Mouse (Mus musculus): ENCODE data around the gene Arap2.

The Arap2 gene

GRCm38 (mm10) chr5:62765784-62766701 is at the start of gene Arap2:
Gene Arap2 (minus strand): TSS chr5:62766159.
- DNase-seq = peak; percentile 81

- no peak for DNase-seq
These were observed 49.8 kb upstream of the Arap2 start for GRCm38 (mm10) chr5:62815741-62816140.

GRCm38 (mm10) chr5:62814072-62814414 is 48.1 kb upstream of the Arap2 start:
- no peak for DNase-seq

- no peak for DNase-seq
These were observed 47.6 kb upstream of the Arap2 start, which contains the start of gene Dthd1 for GRCm38 (mm10) chr5:62813402-62814071. Gene Dthd1 (plus strand): TSS chr5:62813823.

GRCm38 (mm10) chr5:62792776-62793175 is 26.8 kb upstream of the Arap2 start:
- no peak for DNase-seq

- no peak for DNase-seq
These were observed 25.1 kb upstream of the Arap2 start for GRCm38 (mm10) chr5:62790921-62791564.

DNA sequence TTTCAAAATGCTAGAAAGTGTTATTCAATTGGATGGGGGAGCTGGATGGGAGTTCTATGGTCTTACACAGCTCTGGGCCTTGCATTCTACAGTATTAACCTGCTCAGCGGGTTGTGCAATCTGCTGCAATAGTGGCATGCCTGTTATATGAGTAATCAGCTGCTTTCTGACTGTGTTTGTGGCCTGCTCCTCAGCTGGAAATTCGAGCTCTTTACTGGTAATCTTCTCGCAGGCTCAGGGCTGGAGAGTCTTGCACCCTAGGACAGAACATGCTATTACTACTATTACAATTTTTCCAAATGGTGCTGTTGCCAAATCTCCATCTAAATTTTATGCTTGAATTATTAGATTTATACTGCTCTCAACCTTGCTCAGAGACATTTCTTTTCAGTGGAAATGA is 20.9 kb upstream of the Arap2 start:
- no peak for DNase-seq

DNA sequence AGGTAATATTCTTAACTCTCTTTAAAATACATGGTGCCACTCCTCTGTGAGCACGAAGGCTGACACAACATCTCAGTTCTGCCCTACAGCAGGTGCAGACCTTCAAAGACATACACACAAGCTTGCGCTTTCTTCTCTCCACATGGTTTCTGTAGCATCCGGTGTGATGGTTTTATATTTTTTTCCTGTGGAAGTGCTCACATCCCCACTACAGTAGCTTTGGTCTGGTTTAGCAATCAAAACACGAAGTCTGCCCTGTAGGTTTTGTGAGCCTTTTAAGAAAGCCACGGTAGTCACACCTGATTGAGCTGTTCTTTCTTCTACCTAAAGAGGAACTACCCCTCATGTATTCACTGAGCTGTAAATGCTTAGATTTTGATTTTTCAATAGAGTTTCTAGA is 12.7 kb upstream of the Arap2 start:
- DNase-seq = no peak

- DNase-seq = no peak
These were observed 11.8 kb upstream of the Arap2 start for GRCm38 (mm10) chr5:62777804-62778203.

- no peak for DNase-seq
These were observed 6.0 kb upstream of the Arap2 start for GRCm38 (mm10) chr5:62771775-62772599.

GRCm38 (mm10) chr5:62765459-62765783 is 538 bp downstream of the Arap2 start:
- DNase-seq = no peak

- DNase-seq = no peak
These were observed 1.8 kb downstream of the Arap2 start for GRCm38 (mm10) chr5:62764161-62764560.

DNA sequence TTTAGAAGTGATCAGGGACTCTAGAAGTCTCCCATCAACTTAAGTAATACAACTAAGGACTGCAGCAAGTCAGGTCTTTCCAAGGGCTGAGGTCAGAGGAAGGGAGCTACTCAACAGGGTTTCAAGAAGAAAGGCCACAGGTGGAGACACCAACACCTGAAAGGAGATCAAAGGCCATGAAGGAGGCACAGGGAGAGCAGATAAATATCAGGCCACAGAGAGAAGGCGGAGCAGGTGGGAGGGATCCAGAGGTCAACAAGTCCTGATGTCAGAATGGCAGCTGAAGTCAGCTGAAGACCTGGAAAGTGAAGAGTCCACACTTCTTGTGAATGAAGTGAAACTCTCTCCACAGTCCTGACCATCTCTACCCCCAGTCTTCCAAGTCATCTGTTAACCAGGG is 2.9 kb downstream of the Arap2 start:
- DNase-seq = no peak

DNA sequence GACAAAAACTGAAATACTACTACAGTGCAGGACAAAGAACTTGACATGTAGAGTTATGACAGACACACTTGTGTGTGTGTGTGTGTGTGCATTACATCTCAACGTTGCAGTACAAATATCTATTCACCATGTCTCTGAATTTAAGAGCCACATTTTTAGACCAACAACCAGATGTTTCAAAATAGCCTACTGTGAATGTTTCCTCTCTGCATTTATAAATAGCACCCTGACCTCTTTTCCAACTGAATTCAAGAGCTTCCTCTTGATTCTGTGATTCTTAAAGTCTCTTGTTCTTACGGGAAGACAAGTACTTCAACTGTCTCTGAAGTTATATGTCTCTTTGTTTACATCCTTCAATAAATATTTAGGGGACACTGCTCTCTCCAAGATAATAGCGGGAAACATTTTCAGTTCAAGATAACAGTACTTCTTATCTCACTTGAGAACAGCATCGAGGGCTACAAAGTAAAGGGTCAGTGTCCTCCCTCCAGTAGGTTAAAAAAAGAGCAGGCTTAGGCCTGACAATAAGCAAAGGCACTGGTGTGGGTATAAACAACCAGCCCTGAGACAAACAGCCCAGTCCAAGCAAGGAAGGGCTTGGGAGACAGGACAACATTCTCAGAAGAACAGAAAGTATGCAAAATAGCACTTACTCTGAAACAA is 3.5 kb downstream of the Arap2 start:
- no peak for DNase-seq

DNA sequence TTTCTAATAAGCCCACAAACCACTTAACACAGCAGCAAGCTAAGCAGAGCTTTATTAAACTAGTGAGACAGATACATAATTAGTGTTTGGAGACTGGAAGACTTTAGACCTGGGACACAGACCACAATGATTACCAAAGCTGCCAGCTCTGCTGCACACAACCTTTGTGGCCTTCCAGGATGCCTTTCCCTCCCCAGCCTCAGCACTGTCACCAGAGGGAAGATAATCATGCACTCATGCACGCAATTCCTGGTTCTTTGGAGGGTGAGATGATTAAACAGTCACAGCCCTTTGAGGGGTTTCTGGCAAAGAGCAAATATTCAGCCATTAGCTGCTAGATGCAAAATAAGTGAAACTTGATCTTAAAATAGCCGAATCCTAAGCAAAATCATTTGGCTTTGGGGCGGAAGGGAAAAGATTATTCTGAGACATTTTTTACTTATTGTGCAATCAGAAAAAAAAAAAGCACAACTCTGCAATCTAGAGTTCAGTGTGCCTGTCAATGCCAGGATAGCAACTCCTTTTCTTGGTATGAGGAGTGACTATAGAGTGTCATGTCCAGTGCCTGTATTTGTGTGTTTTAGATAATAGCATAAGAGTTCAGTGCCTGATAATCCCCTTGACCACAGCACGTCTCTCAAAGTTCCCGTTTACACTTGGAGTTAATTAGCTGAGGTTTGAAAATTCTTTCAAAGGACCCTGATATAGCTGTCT is 5.0 kb downstream of the Arap2 start:
- no peak for DNase-seq

GRCm38 (mm10) chr5:62755808-62756527 is 10.0 kb downstream of the Arap2 start:
- no peak for DNase-seq

DNA sequence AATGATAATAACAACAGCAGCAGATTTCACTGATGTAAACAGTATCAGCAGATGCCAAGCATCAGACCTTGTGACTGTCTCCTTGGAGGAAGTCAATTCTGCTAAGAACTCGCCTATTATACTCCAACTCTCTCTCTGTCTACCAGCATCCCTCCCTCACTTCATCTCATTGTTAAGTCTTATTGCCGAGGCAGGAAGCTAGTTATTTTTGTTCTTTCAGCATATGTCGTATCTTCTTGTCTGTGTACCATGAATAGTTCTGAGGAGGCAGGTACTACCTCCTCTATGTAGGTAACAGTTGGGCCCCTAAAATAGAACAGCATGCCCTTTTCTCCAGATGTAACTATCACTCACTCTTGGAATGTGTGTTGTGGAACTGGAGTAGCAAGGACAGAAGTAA is 13.0 kb downstream of the Arap2 start:
- no peak for DNase-seq

GRCm38 (mm10) chr5:62751692-62752091 is 14.3 kb downstream of the Arap2 start:
- no peak for DNase-seq

- no peak for DNase-seq
These were observed 17.8 kb downstream of the Arap2 start for GRCm38 (mm10) chr5:62748168-62748567.

GRCm38 (mm10) chr5:62743220-62743922 is 22.6 kb downstream of the Arap2 start:
- no peak for DNase-seq
